Mouse (Mus musculus) neural tube, embryonic 14.5 days (tissue): ENCODE results near the gene Mthfd1. TPM values are rescaled to one million over a fixed set of nuclear protein-coding genes. Genes with fewer than 3 reads are reported as not detected.
A peak's percentile ranks its signal among the peaks of the same experiment; 100 is the strongest.

Source experiments
- ATAC-seq: fragments of 200-750 bp; cut with Nextera tagmentation; 2 replicates; pipeline ENCODE4 v1.8.0; 2017; ENCODE audit warnings: low read depth, mild to moderate bottlenecking, moderate TSS enrichment, moderate library complexity
- H3K27ac ChIP-seq: fragments of 300-500 bp; sonication (generic); 2 replicates; pipeline ENCODE4 v1.5.1; 2014; ENCODE audit warnings: low read depth, mild to moderate bottlenecking, control low read depth, low read length, moderate library complexity, mixed read lengths
- H3K27me3 ChIP-seq: fragments of 300-500 bp; sonication (generic); 2 replicates; pipeline ENCODE4 v1.6.1; 2014; ENCODE audit warnings: low read length; ENCODE audit not compliant: control insufficient read depth, insufficient read depth
- H3K36me3 ChIP-seq: fragments of 300-500 bp; sonication (generic); 2 replicates; pipeline ENCODE4 v1.6.1; 2014; ENCODE audit warnings: low read length, mixed read lengths; ENCODE audit not compliant: control insufficient read depth, insufficient read depth
- H3K4me1 ChIP-seq: fragments of 300-500 bp; sonication (generic); 2 replicates; pipeline ENCODE4 v1.6.1; 2014; ENCODE audit warnings: low read length; ENCODE audit not compliant: control insufficient read depth, insufficient read depth
- H3K4me2 ChIP-seq: fragments of 300-500 bp; sonication (generic); 2 replicates; pipeline ENCODE4 v1.6.1; 2014; ENCODE audit warnings: mild to moderate bottlenecking, low read depth, low read length, control low read depth
- H3K4me3 ChIP-seq: fragments of 300-500 bp; sonication (generic); 2 replicates; pipeline ENCODE4 v1.5.1; 2014; ENCODE audit warnings: low read depth, low read length, control low read depth, mixed read lengths
- H3K9ac ChIP-seq: fragments of 300-500 bp; sonication (generic); replicated peaks from 2 replicates; pipeline ENCODE4 v1.6.1; 2014; ENCODE audit warnings: low read depth, mild to moderate bottlenecking, control low read depth, low read length, mixed read lengths
- H3K9me3 ChIP-seq: fragments of 300-500 bp; sonication (generic); 2 replicates; pipeline ENCODE4 v1.6.1; 2016; ENCODE audit warnings: low read length; ENCODE audit not compliant: control insufficient read depth
- WGBS: fragments of 180-500 bp; shearing (Covaris S2); extraction: QIAGEN DNeasy Blood & Tissue Kit; methylation state at CpG from one replicate; pipeline ENCODE4 v1.1.7; 2014; 5-methylcytosine and 5-hydroxymethylcytosine counted together
- polyA plus RNA-seq: library from polyadenylated mRNA; unstranded; fragments of >200 nt; fragmentation: Nextera tagmentation; extraction: Ambion mirVana; gene quantifications from 2 replicates; pipeline ENCODE4 v1.2.1, GENCODE M21; 2014

Gene Mthfd1
- polyA plus RNA-seq, 1 experiment from 2014 or later = 26.8 TPM

DNA sequence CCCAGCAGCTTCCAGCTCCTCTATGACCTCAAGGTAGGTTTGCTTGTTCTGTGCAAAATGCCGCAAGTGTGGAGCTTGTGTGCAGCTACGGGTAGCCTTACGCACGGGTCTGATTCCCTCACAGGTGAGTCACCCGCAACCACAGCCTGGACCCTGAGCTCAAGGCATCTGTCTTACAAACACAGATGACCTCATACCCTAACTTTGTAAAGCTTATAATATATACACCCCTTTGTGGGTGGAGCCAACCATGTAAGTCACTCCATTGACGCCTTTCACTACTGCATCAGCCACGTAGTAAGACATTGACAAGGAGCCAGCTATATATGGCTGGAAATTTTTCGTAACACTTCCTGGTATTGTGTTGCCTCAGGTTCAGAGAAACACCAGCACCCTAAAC is 56.9 kb downstream of the Mthfd1 start:
- 93% methylated on average over 8 of the region's 8 CpGs for WGBS

GRCm38 (mm10) chr12:76318282-76319212 is 63.4 kb downstream of the Mthfd1 start:
- ATAC-seq = no peak
- H3K4me3 ChIP-seq = no peak overlapping the region
- WGBS = 82% methylated on average over 9 of the region's 9 CpGs
- no peaks in the 10 kb centered on the region for H3K27me3 ChIP-seq
- H3K9ac ChIP-seq = no peak overlapping the region
- H3K4me1 ChIP-seq = no peaks in the 10 kb centered on the region
- H3K4me2 ChIP-seq = no peak overlapping the region
- peaks cover 8% of the 10 kb centered on the region for H3K36me3 ChIP-seq
- no peaks in the 10 kb centered on the region for H3K9me3 ChIP-seq
- no peak overlapping the region for H3K27ac ChIP-seq

More for the DNA sequence above, 56.9 kb downstream of the Mthfd1 start:
- Histone ChIP-seq H3K9ac (no peak overlapping the region), H3K4me1 (0 out of 2 replicates have a peak, but pooled peaks cover 3% of the 10 kb centered on the region), H3K9me3 (no peaks in the 10 kb centered on the region), H3K4me2 (no peak overlapping the region), H3K4me3 (no peak overlapping the region), H3K36me3 (no peaks in the 10 kb centered on the region), H3K27ac (no peak overlapping the region), H3K27me3 (no peaks in the 10 kb centered on the region)
- no peak for ATAC-seq

DNA sequence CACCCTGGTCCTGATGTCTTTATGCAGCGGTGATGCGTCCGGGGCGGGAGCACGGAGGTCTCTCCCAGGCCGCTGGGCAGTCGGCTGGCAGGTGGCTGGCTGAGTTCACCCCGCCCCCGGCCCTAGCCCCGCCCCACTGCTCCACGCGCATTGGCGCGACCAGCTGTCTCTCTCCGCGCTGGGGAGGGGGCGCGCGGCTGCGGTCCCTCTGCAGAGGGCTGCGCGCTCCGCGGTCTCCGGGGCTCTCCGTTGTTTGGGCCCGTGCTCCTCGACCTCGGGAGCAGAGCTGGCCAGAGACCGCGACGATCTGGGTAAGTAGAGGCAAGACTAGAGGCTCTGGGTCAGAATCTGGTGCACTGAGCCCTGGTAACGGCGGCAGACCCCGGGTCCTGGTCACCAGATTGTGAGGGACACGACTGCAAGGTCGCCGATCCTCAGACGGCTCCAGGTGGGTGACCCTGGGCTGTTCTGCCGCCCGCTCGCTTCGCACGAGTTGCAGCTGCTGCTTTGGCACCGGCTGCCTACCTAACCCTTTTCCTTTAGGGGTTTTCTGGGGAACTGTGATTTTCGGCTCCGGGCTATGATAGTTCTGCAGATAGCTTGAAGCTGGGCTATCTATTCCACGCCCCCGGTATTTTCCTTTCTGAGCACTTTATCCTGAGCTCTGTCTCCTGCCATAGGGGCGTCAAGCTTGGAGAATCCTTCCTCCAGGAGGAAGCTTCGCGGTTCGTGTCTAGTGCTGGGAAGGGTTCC is 69.8 kb downstream of the Mthfd1 start, which contains the start of gene Akap5:
Gene Akap5 (plus strand): TSS at position 213 of the 753 bp plus-strand sequence.
- H3K27ac ChIP-seq = peak within 1 kb of the TSS; percentile 56
- peak; percentile 99 for ATAC-seq
- H3K36me3 ChIP-seq = peaks cover 8% of the 10 kb centered on the region
- peak within 1 kb of the TSS; percentile 56 for H3K9ac ChIP-seq
- H3K27me3 ChIP-seq = no peaks in the 10 kb centered on the region
- no peaks in the 10 kb centered on the region for H3K4me1 ChIP-seq
- H3K9me3 ChIP-seq = no peaks in the 10 kb centered on the region
- 1% methylated on average over 53 of the region's 53 CpGs for WGBS
- peak within 1 kb of the TSS; percentile 67 for H3K4me3 ChIP-seq
- peak within 1 kb of the TSS; percentile 71 for H3K4me2 ChIP-seq

GRCm38 (mm10) chr12:76326437-76327220 is 71.5 kb downstream of the Mthfd1 start:
- no peak for ATAC-seq
- H3K9ac ChIP-seq = no peak overlapping the region
- H3K9me3 ChIP-seq = no peaks in the 10 kb centered on the region
- H3K27me3 ChIP-seq = no peaks in the 10 kb centered on the region
- H3K36me3 ChIP-seq = no peaks in the 10 kb centered on the region
- no peaks in the 10 kb centered on the region for H3K4me1 ChIP-seq
- H3K4me3 ChIP-seq = no peak overlapping the region
- WGBS = 89% methylated on average over 23 of the region's 23 CpGs
- H3K4me2 ChIP-seq = no peak overlapping the region
- no peak overlapping the region for H3K27ac ChIP-seq

GRCm38 (mm10) chr12:76328567-76329354 is 73.7 kb downstream of the Mthfd1 start:
- no peak overlapping the region for H3K4me2 ChIP-seq
- no peaks in the 10 kb centered on the region for H3K9me3 ChIP-seq
- no peak overlapping the region for H3K4me3 ChIP-seq
- H3K36me3 ChIP-seq = no peaks in the 10 kb centered on the region
- no peak overlapping the region for H3K9ac ChIP-seq
- ATAC-seq = no peak
- H3K27ac ChIP-seq = no peak overlapping the region
- H3K27me3 ChIP-seq = no peaks in the 10 kb centered on the region
- 94% methylated on average over 6 of the region's 6 CpGs for WGBS
- no peaks in the 10 kb centered on the region for H3K4me1 ChIP-seq

- 98% methylated on average over 5 of the region's 5 CpGs for WGBS
Measured at GRCm38 (mm10) chr12:76333688-76334087, 78.6 kb downstream of the Mthfd1 start.

GRCm38 (mm10) chr12:76335641-76336040 is 80.5 kb downstream of the Mthfd1 start:
- Histone ChIP-seq H3K4me3 (no peak overlapping the region), H3K9me3 (no peaks in the 10 kb centered on the region), H3K27me3 (no peaks in the 10 kb centered on the region), H3K36me3 (no peaks in the 10 kb centered on the region), H3K4me1 (no peaks in the 10 kb centered on the region), H3K27ac (no peak overlapping the region), H3K9ac (no peak overlapping the region), H3K4me2 (no peak overlapping the region)
- no peak for ATAC-seq
- 85% methylated on average over 5 of the region's 5 CpGs for WGBS

More at GRCm38 (mm10) chr12:76333688-76334087, 78.6 kb downstream of the Mthfd1 start:
- Histone ChIP-seq H3K27me3 (no peaks in the 10 kb centered on the region), H3K36me3 (no peaks in the 10 kb centered on the region), H3K4me3 (no peak overlapping the region), H3K27ac (no peak overlapping the region), H3K4me2 (no peak overlapping the region), H3K9me3 (no peaks in the 10 kb centered on the region), H3K4me1 (no peaks in the 10 kb centered on the region), H3K9ac (no peak overlapping the region)
- no peak for ATAC-seq
